Mouse (Mus musculus): Measurements from ENCODE around the gene Prom2. TPM values are rescaled to one million over a fixed set of nuclear protein-coding genes. Genes with fewer than 3 reads are reported as not detected.

Gene Prom2
- 0.10 and 1.6 TPM in 2 replicates for polyA plus RNA-seq (2012; rRNA removed; ENCODE audit: low replicate concordance)

GRCm38 (mm10) chr2:127541185-127541584 is at the start of gene Prom2:
Gene Prom2, minus strand, starts transcription at chr2:127541467.

GRCm38 (mm10) chr2:127586694-127587513 is 45.6 kb upstream of the Prom2 start, which contains the start of the genes Zfp661 and Mrps5:
Gene Zfp661, minus strand, starts transcription at chr2:127587094.
Gene Mrps5, plus strand, starts transcription at chr2:127587222.

GRCm38 (mm10) chr2:127522006-127522441 is 19.2 kb downstream of the Prom2 start, which contains the start of gene Kcnip3:
Gene Kcnip3, minus strand, starts transcription at chr2:127522094.

Other genes with a start within 250 kb of the Prom2 start
- 2.2 and 11.6 TPM in 2 replicates for gene Dusp2, start 205.3 kb downstream of the Prom2 start, polyA plus RNA-seq (2012; rRNA removed; ENCODE audit: low replicate concordance)
- not detected in 2 replicates for gene Astl, start 202.8 kb downstream of the Prom2 start, polyA plus RNA-seq (2012; rRNA removed; ENCODE audit: low replicate concordance)
- gene Adra2b, start 178.3 kb downstream of the Prom2 start, polyA plus RNA-seq (2012; rRNA removed; ENCODE audit: low replicate concordance) = 0.41 and 0.66 TPM in 2 replicates
- 0.21 and 0.28 TPM in 2 replicates for gene Gpat2, start 116.3 kb downstream of the Prom2 start, polyA plus RNA-seq (2012; rRNA removed; ENCODE audit: low replicate concordance)
- gene Fahd2a, start 96.9 kb downstream of the Prom2 start, polyA plus RNA-seq (2012; rRNA removed; ENCODE audit: low replicate concordance) = 30.8 and 43.2 TPM in 2 replicates
- gene Kcnip3, start 19.4 kb downstream of the Prom2 start, polyA plus RNA-seq (2012; rRNA removed; ENCODE audit: low replicate concordance) = 2.6 and 16.0 TPM in 2 replicates
- 3.7 and 4.5 TPM in 2 replicates for gene Zfp661, start 45.6 kb upstream of the Prom2 start, polyA plus RNA-seq (2012; rRNA removed; ENCODE audit: low replicate concordance)
- 52.5 and 67.7 TPM in 2 replicates for gene Mrps5, start 45.8 kb upstream of the Prom2 start, polyA plus RNA-seq (2012; rRNA removed; ENCODE audit: low replicate concordance)
- gene Mal, start 115.2 kb upstream of the Prom2 start, polyA plus RNA-seq (2012; rRNA removed; ENCODE audit: low replicate concordance) = 0.44 and 13.8 TPM in 2 replicates
- 13.6 and 28.7 TPM in 2 replicates for gene Mall, start 188.5 kb upstream of the Prom2 start, polyA plus RNA-seq (2012; rRNA removed; ENCODE audit: low replicate concordance)
- 19.8 and 21.1 TPM in 2 replicates for gene Nphp1, start 247.4 kb upstream of the Prom2 start, polyA plus RNA-seq (2012; rRNA removed; ENCODE audit: low replicate concordance)